Mouse (Mus musculus): ENCODE measurements around the gene Ppp2r5c.

- TF ChIP-seq CTCF (IDR thresholded peaks at IDR 0.05 in 2 of 3, conservative IDR thresholded peaks at IDR 0.05 in 1 of 3; ENCODE audit: control insufficient read depth in 1 of 3, insufficient read depth in 1 of 3, low read depth in 2 of 3, low read length in 3 of 3, poor library complexity in 1 of 3, severe bottlenecking in 1 of 3) (no peak), POLR2A (IDR thresholded peaks at IDR 0.05; ENCODE audit: control insufficient read depth in 1 of 2, insufficient read depth in 1 of 2, low read depth in 1 of 2, low read length in 2 of 2, poor library complexity in 1 of 2) (no peak)
Measured at GRCm38 (mm10) chr12:110564848-110565247, 117.9 kb downstream of the Ppp2r5c start.

All from MEL (cell line).